Mouse (Mus musculus): ENCODE data around the gene Rnf43. TPM values are rescaled to one million over a fixed set of nuclear protein-coding genes. Genes with fewer than 3 reads are reported as not detected.

Rnf43 gene
- 5.5 and 6.1 TPM in 2 replicates for total RNA-seq (2021)
- long read RNA-seq, partial matches to known transcripts, result 3 of 10 reads
- long read RNA-seq, other reads (novel, unspliced or antisense), result 7 of 10 reads

- DNase-seq, result peak; percentile 83
Observed at GRCm38 (mm10) chr11:87662407-87662806, at the start of gene Rnf43. Rnf43 (plus strand) TSS chr11:87662722.

GRCm38 (mm10) chr11:87613972-87614371 lies 48.5 kb upstream of the Rnf43 start:
- no peak for DNase-seq

GRCm38 (mm10) chr11:87615551-87615950 lies 47.0 kb upstream of the Rnf43 start:
- DNase-seq, result no peak

DNA sequence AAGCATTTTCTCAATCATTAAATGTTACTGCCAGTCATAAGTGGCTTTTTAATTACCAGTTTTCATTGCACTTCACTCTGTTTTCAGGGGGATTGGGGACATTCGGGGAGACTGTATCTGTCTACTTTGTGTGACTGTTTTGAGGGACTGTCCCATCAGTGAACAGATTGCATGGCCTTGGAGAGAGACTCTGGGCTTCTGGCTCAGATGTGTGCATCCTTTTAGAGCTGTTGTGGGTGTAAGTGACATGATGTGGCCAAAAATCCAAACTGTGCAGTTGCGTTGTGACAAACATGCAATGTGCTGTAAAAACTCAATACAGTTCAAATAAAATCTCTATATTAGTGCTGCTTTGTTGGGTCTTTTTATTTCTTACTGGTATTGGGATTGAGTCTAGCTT lies 46.6 kb upstream of the Rnf43 start:
- DNase-seq, result no peak

DNA sequence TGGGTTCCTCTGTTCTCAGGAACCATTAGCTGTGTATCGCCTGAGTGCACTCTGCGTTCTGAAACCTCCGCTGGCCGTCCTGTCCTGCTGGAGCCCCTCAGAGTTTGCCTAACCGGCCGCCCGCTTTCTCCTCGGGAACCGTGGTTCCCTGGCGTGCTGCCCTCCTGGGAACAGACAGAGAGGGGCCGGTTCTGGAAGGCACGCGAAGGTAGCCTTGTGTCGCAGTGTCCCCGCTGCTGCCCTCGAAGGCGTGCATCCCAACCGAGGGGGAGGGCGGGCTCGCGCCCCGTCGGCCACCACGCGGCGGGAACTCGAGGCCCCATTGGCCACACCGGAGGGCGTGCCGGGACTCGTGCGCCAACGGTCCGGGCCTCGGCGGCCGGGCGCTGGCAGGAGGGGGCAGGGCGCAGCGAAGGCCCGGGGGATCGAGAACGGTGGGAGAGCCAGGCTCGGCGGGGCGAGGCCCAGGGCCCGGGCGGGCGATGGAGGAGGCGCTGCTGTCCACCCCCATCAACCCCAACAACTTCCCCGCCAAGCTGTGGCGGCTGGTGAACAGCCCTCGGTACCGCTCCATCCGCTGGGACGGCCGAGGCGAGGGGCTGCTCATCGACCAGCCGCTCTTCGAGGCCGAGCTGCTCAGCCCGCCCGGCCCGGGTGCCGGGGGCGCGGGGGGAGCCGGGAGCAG lies 45.6 kb upstream of the Rnf43 start, which contains the start of gene Hsf5:
TSS of gene Hsf5 (plus strand) at position 375 of the 685 bp plus-strand sequence.
- DNase-seq, result no peak

DNA sequence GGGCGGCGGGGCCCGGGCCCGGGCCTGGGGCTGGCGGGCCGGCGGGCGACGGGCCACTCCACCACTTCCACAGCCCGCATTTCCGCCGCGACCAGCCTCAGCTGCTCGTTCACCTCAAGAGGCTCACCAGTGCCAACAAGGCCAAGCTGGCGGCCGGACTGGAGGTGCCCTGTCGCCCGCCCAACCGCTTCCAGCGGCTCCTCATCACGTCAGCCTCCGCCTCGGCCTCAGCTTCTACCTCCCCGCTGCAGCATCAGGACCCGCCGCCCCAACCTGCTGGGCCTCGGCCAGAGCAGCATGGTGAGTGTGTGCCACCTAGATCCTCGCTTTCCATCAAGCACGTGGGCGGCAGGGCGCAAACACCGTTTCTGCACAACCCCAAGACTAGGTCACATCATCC lies 44.9 kb upstream of the Rnf43 start:
- no peak for DNase-seq

DNA sequence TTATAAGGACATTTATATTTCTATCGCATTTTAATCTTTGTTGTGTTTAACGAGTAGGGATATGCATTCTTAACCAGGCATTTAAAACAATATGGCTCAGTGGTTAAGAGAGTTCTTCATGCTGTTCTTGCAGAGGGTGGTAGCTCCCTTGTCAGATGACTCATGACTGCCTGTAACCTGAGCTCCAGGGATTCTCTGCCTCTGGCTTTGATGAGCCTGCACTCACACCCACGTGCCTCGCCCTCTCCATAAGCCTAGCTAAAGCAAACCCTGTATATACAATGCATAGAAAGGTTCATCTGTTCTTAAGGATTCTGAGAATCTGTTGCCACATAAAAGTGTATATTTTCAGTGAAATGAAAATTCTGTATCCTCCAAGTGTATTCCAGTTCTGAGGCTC lies 39.4 kb upstream of the Rnf43 start:
- no peak for DNase-seq

DNA sequence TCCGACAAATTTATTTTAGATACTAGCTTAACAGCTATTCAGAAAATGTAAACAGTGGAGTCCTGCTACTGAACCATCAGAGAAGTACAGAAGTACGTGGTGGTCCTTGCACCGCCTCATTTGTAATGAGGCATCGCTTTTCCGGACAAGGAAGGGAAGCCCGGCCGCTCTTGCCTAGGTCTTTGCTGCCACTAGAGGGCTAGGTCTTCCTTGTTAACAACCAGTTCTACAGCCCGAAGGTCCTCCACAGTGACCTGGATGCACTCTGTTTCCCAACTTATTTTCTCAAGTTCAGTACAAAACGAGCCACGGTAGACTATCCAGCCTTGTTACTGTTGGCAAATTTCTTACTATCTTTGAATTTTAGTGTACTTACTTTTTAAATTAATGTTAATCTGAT lies 32.7 kb upstream of the Rnf43 start:
- DNase-seq, result peak; percentile 43

GRCm38 (mm10) chr11:87638793-87639192 lies 23.7 kb upstream of the Rnf43 start:
- DNase-seq, result no peak

DNA sequence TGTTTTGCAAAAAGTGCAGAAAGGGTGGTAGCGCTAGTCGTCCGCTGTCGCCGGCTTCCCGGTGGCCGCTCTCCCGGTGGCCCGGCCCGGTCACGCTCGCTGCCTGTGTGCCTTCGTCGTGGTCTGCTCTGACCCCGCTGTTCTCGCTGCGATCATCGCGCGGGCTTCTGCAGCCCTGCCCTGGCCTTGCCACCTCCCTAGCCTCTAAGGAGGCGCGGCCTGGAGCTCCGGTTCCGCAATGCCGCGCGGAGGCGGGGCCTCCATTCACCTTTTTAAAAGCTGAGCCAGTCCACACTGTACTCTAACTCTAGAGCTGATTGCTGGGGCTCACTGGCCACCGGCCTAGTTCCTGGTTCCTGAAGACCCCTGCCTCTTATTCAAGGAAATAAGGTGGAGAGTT lies 23.3 kb upstream of the Rnf43 start:
- DNase-seq, result peak; percentile 79

DNA sequence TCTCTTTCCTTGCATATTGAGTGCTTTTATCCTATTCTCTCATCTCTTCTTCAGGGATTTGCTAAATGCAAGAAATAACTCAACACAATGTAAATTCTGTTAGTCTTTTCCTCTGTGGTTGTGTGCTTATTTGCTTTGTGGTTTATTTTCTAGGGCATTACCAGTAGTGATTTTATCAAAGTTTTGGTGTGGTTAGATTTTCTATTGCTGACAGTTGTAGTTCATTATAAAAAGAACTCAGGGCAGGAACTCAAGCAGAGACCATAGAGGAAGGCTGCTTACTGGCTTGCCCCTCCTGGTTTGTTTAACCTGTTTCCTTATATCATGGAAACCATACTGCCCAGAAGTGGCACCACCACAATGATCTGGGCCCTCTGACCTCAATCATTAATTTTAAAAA lies 19.7 kb upstream of the Rnf43 start:
- DNase-seq, result no peak

DNA sequence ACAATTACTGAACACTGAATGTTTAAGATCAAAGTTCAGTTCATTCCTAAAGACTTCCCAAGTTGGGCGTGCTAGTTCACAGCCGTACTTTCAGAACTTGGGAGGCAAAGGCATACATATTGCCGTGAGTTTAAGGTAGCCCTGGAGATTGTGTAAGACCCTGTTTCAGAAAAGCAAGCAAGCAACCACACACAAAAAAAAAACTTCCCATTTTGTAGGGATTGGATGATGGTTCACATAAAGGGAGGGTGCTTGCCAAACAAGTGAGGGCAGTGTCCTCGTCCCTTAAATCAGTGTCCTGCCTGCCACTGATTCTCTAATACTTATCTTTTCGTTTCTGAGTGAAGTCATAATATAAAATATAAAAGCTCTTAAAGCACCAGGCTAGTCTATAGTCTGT lies 7.8 kb upstream of the Rnf43 start:
- DNase-seq, result no peak

GRCm38 (mm10) chr11:87659216-87659615 lies 3.3 kb upstream of the Rnf43 start:
- no peak for DNase-seq

- DNase-seq, result no peak
Observed at GRCm38 (mm10) chr11:87662822-87663221, 300 bp downstream of the Rnf43 start.

DNA sequence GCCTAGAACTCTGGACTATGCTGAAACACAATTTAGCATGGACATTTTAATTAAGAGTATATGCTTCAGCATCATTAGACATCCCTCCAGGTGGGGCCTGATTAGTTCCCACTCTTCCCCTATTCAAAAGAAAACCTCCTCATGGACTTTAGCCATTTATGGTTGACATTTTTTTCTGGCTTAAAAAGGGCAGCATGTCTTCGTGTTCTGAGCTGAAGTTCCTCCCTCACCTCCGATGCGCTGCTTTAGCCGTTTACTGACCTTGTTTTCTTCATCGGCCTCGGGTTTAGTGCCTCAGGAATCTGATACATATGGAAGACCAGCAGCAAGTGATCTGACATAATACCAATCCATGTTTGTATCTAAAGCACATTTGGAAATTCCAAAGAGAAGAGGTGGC lies 1.4 kb downstream of the Rnf43 start:
- no peak for DNase-seq

DNA sequence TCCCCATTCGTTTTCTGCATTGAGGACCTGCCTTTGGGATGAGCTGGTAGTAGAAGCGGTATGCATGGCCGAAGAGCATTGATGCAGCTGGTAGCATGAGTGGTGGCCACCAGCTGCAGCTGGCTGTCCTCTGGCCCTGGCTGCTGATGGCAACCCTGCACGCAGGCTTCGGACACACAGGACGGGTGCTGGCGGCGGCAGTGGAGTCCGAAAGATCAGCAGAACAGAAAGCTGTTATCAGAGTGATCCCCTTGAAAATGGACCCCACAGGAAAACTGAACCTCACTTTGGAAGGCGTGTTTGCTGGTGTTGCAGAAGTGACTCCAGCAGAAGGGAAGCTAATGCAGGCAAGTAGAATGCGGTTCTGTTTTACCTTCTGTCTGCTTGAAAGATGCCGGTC lies 2.0 kb downstream of the Rnf43 start:
- DNase-seq, result peak; percentile 16

- DNase-seq, result no peak
Observed at GRCm38 (mm10) chr11:87665224-87665623, 2.7 kb downstream of the Rnf43 start.

- DNase-seq, result no peak
Observed at GRCm38 (mm10) chr11:87665658-87666057, 3.1 kb downstream of the Rnf43 start.

DNA sequence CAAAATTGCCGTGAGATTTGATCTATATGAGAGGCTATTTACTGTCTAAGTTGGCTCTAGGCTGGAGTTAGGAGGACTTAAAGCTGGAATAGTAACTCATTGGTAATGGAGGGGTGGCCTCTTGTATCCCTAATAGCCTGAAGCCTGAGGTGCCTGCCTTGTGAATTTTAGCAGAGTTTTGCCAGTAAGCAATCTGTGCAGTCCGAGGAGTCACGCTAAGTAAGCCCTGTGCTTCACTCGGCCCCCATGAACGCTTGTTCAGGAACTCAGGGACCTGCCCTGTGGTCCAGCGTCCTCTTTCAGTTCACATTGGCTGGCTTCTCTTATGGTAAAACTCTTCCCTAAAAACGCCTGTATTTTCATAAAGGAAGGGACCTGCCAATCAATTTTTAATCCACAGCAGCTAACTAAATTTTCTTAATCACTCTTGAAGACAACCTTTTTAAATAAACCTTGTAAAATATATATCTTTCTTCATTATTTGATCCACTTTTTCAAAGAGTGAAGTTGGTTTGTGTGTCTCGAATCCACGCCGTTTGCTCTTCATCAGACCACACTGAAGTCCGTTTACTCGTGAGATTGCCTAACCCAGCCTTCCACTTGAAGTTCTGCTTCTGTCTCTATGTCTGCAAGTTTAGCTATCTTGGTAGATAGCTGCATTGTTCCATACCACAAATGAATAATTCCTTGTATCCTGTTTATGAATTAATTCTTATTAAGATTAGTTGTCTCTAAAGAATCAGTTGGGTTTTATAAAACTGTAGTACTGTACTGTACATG lies 3.9 kb downstream of the Rnf43 start:
- DNase-seq, result no peak

GRCm38 (mm10) chr11:87667107-87668090 lies 4.9 kb downstream of the Rnf43 start:
- DNase-seq, result no peak

DNA sequence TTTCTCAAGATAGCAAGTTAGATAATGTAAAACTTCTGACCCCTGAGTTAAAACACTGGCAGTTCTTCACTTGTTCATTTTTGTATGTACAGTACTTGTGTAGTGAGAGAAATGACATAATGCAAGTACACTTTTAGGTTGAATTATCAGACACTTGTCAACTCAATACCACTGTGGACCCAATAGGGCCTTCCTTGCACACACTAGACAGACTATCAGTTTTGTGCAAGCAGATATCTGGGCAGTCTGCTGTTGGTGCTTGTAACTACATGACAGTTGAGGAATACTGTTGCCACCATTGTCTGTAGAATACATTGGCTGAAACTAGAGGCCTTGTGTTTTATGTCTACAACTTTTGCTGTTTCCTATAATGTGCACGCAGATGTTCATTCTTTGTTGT lies 10.8 kb downstream of the Rnf43 start:
- DNase-seq, result no peak

DNA sequence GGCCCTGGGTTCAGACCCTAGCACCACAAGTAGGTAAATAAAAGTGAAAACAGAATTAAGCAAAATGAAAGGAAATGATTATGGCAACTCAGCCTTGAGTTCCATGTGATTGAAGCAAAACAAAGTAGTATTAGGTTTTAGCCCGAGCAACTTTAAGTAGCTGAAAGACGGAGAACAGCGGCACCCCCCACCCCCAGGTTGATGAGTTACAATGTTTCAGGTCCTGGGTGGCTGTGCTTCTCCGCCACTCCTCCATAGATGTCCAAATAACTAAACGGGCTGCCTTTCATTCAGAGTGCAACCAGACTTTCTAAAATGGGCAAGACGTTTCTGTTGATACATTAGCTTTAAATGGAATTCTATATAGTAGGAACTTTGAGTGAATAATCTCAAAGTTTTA lies 13.1 kb downstream of the Rnf43 start:
- no peak for DNase-seq
